Mouse (Mus musculus) liver, embryonic 14.5 days (tissue): ENCODE data around the gene Fcrlb.

ENCODE experiments used
- CTCF ChIP-seq: IDR thresholded peaks from 2 replicates; pipeline ENCODE4 v1.5.1; 2016; ENCODE audit warnings: antibody characterized with exemption, low read depth, control low read depth
- EP300 ChIP-seq: IDR thresholded peaks from 2 replicates; pipeline ENCODE4 v1.6.1; 2016; ENCODE audit warnings: antibody characterized with exemption, low read depth

- TF ChIP-seq CTCF (no peak), EP300 (no peak)
Observed at GRCm38 (mm10) chr1:170924485-170924884, 11.7 kb upstream of the Fcrlb start.
